Mouse (Mus musculus) pancreas, adult 10 weeks (tissue): ENCODE results near the gene Adgrb3. TPM values are rescaled to one million over a fixed set of nuclear protein-coding genes. Genes with fewer than 3 reads are reported as not detected.

ENCODE experiments used
- polyA plus RNA-seq: library from polyadenylated mRNA; stranded (reverse); fragments of 350-450 nt; fragmentation: Illumina TruSeq; extraction: RNeasy Lipid Tissue Mini Kit (QIAGEN cat#74804); gene quantifications from one replicate; pipeline ENCODE4 v1.2.3, GENCODE M21; 2015; ENCODE audit warnings: low read depth, low replicate concordance; ENCODE audit not compliant: insufficient read depth

The Adgrb3 gene
- 0.18 TPM for polyA plus RNA-seq

GRCm38 (mm10) chr1:25828971-25829920, at the start of gene Adgrb3:
Adgrb3 (minus strand) TSS chr1:25829707.

